In the genomic region with DNA sequence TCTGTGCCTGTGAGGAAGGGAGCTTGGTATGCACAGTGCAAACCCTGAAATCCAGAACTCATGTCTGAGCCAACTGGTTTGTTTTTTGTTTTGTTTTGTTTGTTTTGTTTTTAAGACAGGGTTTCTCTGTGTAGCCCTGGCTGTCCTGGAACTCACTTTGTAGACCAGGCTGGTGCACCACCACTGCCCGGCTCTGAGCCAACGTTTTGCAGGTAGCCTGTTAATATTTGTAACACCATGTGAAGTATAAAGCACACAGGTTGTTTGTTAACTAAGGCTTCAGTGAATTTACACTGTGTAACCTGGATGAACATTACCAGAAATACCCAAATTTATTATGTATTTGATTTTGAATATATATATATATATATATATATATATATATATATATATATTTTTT, we compare ENCODE assay signal across 23 mouse cellular contexts. TPM values are rescaled to one million over a fixed set of nuclear protein-coding genes. Genes with fewer than 3 reads are reported as not detected.
"Had no signal": no experiment of that assay in that cellular context is flagged by ENCODE, and none has a peak within 500 bp of the region (broad histone marks: within the 10 kb centered on the region; RNA-seq: fewer than 3 reads in every experiment).

No protein-coding gene starts in this region.

- H3K27ac ChIP-seq: neural tube, embryonic 13.5 days; neural tube, embryonic 15.5 days; stomach, embryonic 15.5 days; stomach, postnatal 0 days had no signal

- H3K4me1 ChIP-seq: stomach, embryonic 15.5 days had no signal

- H3K27me3 ChIP-seq: stomach, embryonic 15.5 days had no signal

- H3K4me3 ChIP-seq: neural tube, embryonic 13.5 days; neural tube, embryonic 15.5 days; stomach, embryonic 15.5 days had no signal

- H3K9me3 ChIP-seq: neural tube, embryonic 13.5 days; neural tube, embryonic 15.5 days; stomach, embryonic 15.5 days had no signal

- DNase-seq: retina, postnatal 1 day; right cerebral cortex, adult 18-20 months; right cerebral cortex, postnatal 14 days; right cerebral cortex, postnatal 25 days; right cerebral cortex, postnatal 4 days; spleen, adult 18-20 months; thymus, adult 18-20 months; thymus, adult 2 months; thymus, postnatal 14 days; thymus, postnatal 25 days; thymus, postnatal 36 days; thymus, postnatal 4 days had no signal

- H3K9ac ChIP-seq: neural tube, embryonic 13.5 days; neural tube, embryonic 15.5 days; stomach, embryonic 15.5 days had no signal

- H3K36me3 ChIP-seq: neural tube, embryonic 13.5 days; neural tube, embryonic 15.5 days; stomach, embryonic 15.5 days had no signal

- H3K4me2 ChIP-seq: neural tube, embryonic 13.5 days; neural tube, embryonic 15.5 days; stomach, embryonic 15.5 days had no signal

RNA-seq across cellular contexts. Expression of a gene that starts 36.3 kb away (rescaled TPM):
- polyA plus RNA-seq: neural tube, embryonic 13.5 days; neural tube, embryonic 14.5 days had no signal

RNA-seq across cellular contexts. Expression of a gene that starts 38.1 kb away (rescaled TPM):
- polyA plus RNA-seq: neural tube, embryonic 13.5 days; neural tube, embryonic 14.5 days; neural tube, embryonic 15.5 days; small intestine, adult 2 months; spleen, adult 2 months; stomach, embryonic 14.5 days; stomach, embryonic 15.5 days; stomach, embryonic 16.5 days; stomach, postnatal 0 days; thymus, postnatal 0 days; urinary bladder, adult 2 months had no signal
